Mouse (Mus musculus) embryonic facial prominence, embryonic 15.5 days (tissue): ENCODE measurements around the gene Zbtb42. TPM values are rescaled to one million over a fixed set of nuclear protein-coding genes. Genes with fewer than 3 reads are reported as not detected.

Source experiments
- ATAC-seq: fragments of 200-750 bp; cut with Nextera tagmentation; 2 replicates; pipeline ENCODE4 v1.8.0; 2017; ENCODE audit warnings: low read depth, moderate TSS enrichment; ENCODE audit not compliant: insufficient number of reproducible peaks, low FRiP score, low TSS enrichment
- H3K27ac ChIP-seq: fragments of 300-500 bp; sonication (generic); replicated peaks from 2 replicates; pipeline ENCODE4 v1.5.1; 2015; ENCODE audit warnings: mild to moderate bottlenecking, inconsistent platforms
- H3K27me3 ChIP-seq: fragments of 300-500 bp; sonication (generic); 2 replicates; pipeline ENCODE4 v1.6.1; 2015; ENCODE audit warnings: inconsistent platforms
- H3K36me3 ChIP-seq: fragments of 300-500 bp; sonication (generic); 2 replicates; pipeline ENCODE4 v1.6.1; 2015; ENCODE audit warnings: mild to moderate bottlenecking, inconsistent platforms
- H3K4me1 ChIP-seq: fragments of 300-500 bp; sonication (generic); 2 replicates; pipeline ENCODE4 v1.6.1; 2015; ENCODE audit warnings: inconsistent platforms
- H3K4me2 ChIP-seq: fragments of 300-500 bp; sonication (generic); replicated peaks from 2 replicates; pipeline ENCODE4 v1.6.1; 2015; ENCODE audit warnings: mild to moderate bottlenecking, inconsistent platforms
- H3K4me3 ChIP-seq: fragments of 300-500 bp; sonication (generic); replicated peaks from 2 replicates; pipeline ENCODE4 v1.5.1; 2015; ENCODE audit warnings: mild to moderate bottlenecking, inconsistent platforms
- H3K9ac ChIP-seq: fragments of 300-500 bp; sonication (generic); 2 replicates; pipeline ENCODE4 v1.6.1; 2015; ENCODE audit warnings: inconsistent platforms
- H3K9me3 ChIP-seq: fragments of 300-500 bp; sonication (generic); replicated peaks from 2 replicates; pipeline ENCODE4 v1.6.1; 2016; ENCODE audit warnings: inconsistent platforms
- WGBS: fragments of 180-500 bp; shearing (Covaris S2); methylation state at CpG from one replicate; pipeline ENCODE4 v1.1.7; 2015; 5-methylcytosine and 5-hydroxymethylcytosine counted together
- polyA plus RNA-seq: library from polyadenylated mRNA; unstranded; fragments of >200 nt; fragmentation: Nextera tagmentation; extraction: Ambion mirVana; gene quantifications from 2 replicates; pipeline ENCODE4 v1.2.1, GENCODE M21; 2015

The Zbtb42 gene
- polyA plus RNA-seq, 1 experiment from 2014 or later = 5.6 TPM

DNA sequence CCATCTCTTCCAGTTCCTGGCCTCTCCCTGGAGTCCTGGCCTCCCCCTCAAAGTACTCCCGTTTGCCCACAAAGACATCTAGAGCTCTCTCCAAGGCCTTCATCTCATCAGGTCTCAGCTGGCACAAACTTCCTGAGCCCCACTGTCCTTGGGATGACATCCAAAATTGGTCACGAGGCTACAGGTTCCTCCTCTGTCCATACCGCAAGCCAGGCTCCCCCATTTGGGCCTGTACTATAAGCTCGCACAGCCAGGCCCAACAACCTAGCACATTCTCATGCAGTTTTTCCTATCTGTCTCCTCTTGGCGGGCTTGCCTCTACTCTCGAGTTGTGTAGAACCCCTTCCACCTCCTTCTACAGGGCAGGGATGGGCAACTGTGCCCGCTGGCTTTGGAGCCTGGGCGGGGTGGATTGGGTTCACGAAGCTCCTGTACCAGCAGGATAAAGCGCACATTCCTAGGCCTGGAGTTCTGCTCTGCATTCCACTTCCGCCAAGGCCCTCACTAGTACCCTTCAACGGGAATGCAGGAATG is 42.3 kb downstream of the Zbtb42 start:
- WGBS = 37% methylated on average over 12 of the region's 12 CpGs
- Histone ChIP-seq H3K27ac (peak overlapping the region; percentile 84), H3K4me3 (peak overlapping the region; percentile 85), H3K9ac (no peak overlapping the region), H3K4me2 (peak overlapping the region; percentile 81), H3K9me3 (no peaks in the 10 kb centered on the region), H3K36me3 (no peaks in the 10 kb centered on the region), H3K4me1 (peaks cover 38% of the 10 kb centered on the region), H3K27me3 (no peaks in the 10 kb centered on the region)
- no peak for ATAC-seq

DNA sequence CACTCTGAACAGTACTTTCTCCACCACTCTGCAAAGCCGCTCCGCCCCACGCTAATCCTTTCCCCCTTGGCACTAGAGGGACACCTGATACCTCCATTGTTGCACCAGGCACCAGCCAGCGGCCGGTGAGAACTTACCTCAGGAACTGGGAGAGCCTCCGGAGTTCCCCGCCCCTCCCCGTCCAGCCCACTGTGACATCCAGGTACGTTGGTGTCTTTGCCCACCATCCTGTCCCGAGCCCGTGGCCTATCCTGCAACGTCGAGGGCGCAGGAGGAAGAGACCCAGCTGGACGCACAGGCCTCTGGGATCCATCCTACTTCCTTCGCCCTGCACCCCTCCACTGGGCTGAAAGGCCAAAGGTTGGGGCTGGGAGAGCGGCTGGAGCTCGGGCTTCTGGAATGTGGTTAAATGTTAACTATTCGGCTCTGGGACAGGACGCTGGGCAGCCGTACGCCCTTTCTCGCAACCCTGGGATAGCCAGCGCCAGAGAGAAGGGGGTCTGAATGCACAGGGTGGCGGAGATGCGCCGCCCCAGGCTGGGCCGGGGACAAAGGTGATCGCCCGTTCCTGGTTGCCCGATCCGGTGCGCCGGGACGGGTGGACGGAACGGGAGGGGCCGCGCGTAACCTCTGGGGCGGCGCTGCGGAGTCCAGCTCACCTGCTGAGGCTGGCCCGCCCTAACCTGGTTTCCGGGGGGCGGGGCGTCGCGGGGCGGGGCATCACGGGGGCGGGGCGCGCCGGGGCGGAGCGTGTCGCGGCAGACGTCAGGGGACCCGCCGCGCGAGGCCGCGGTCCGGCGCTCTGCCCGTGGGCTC is 43.0 kb downstream of the Zbtb42 start:
- 4% methylated on average over 46 of the region's 69 CpGs for WGBS
- H3K4me2 ChIP-seq = peak overlapping the region; percentile 81
- H3K27me3 ChIP-seq = no peaks in the 10 kb centered on the region
- H3K9me3 ChIP-seq = no peaks in the 10 kb centered on the region
- peak overlapping the region; percentile 84 for H3K27ac ChIP-seq
- peak overlapping the region; percentile 78 for H3K9ac ChIP-seq
- H3K4me1 ChIP-seq = peaks cover 38% of the 10 kb centered on the region
- ATAC-seq = peak; percentile 60
- H3K36me3 ChIP-seq = no peaks in the 10 kb centered on the region
- peak overlapping the region; percentile 85 for H3K4me3 ChIP-seq

DNA sequence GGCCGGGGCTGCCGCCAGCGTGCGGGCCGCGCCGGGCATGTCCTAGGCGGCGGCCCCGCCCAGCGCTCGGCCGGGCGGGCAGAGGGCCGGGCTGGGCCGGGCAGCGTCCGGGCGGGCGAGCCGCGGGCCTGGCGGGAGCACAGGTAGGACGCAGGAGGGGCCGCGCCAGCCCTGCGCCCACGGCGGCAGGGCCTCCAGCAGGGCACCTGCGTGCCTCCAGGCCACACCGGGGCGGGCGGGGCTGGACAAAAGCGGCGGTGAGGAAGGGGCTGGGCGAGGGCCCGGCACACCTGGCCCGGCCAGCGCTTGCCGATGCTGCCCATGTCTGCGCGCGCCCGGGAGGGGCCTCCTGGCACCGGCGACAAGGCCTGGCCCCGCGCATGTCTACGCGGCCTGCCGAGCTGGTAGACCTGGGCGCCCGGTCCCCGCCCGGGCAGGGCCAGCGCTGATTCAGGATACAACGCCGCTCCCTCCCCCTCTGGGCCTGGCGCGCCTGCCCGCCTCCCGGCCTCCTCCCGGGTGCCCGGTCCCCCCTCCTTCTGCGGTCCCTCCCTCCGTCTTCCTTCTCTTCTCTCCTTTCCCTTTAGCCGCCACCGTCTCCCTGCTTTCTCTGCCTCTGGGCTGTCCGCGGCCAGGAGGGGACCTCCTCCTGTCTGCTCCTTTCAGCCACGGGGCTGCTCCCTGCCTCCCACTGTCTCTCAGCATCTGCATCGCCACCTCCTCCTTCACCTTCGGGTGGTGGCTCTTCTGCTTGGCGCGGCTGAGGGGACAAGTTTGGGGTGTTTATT is 43.8 kb downstream of the Zbtb42 start:
- Histone ChIP-seq H3K9ac (peak overlapping the region; percentile 78), H3K4me2 (peak overlapping the region; percentile 81), H3K27me3 (no peaks in the 10 kb centered on the region), H3K27ac (peak overlapping the region; percentile 84), H3K4me3 (peak overlapping the region; percentile 85), H3K4me1 (peaks cover 38% of the 10 kb centered on the region), H3K36me3 (0 out of 2 replicates have a peak, but pooled peaks cover 1% of the 10 kb centered on the region), H3K9me3 (no peaks in the 10 kb centered on the region)
- WGBS = under 1% methylated on average over 68 of the region's 75 CpGs
- peak; percentile 61 for ATAC-seq

DNA sequence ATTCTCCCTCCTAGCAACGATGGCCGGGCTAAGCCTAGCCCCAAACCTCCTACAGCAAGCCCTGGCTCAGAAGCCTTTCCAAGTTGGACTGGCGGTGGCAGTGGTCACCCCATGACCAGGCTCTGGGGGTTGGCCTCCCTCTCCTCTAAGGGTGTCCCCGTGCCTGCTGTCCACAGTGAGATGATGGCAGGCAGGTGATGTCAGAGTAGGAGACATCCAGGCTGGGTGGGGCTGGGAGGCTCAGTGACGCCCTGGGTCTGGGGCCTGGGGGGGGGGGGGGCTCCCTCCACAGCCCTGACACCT is 44.4 kb downstream of the Zbtb42 start:
- peak overlapping the region; percentile 84; the same call in 1 of the 2 replicates for H3K27ac ChIP-seq
- H3K9me3 ChIP-seq = no peaks in the 10 kb centered on the region
- no peaks in the 10 kb centered on the region for H3K27me3 ChIP-seq
- 14% methylated on average over 5 of the region's 5 CpGs for WGBS
- peak overlapping the region; percentile 81 for H3K4me2 ChIP-seq
- ATAC-seq = no peak
- peaks cover 38% of the 10 kb centered on the region for H3K4me1 ChIP-seq
- H3K4me3 ChIP-seq = peak overlapping the region; percentile 85
- H3K9ac ChIP-seq = peak overlapping the region; percentile 78
- 0 out of 2 replicates have a peak, but pooled peaks cover 3% of the 10 kb centered on the region for H3K36me3 ChIP-seq

GRCm38 (mm10) chr12:112723445-112723844 is 44.8 kb downstream of the Zbtb42 start:
- Histone ChIP-seq H3K4me2 (peak overlapping the region; percentile 81), H3K4me3 (peak overlapping the region; percentile 85), H3K27me3 (no peaks in the 10 kb centered on the region), H3K36me3 (0 out of 2 replicates have a peak, but pooled peaks cover 3% of the 10 kb centered on the region), H3K9ac (peak overlapping the region; percentile 78; the same call in 1 of the 2 replicates), H3K9me3 (no peaks in the 10 kb centered on the region), H3K4me1 (peaks cover 38% of the 10 kb centered on the region), H3K27ac (0 out of 2 replicates have a peak overlapping the region, but pooled peaks have one; percentile 84)
- WGBS = 81% methylated on average over 6 of the region's 6 CpGs
- ATAC-seq = no peak

- Histone ChIP-seq H3K4me3 (no peak overlapping the region), H3K27me3 (no peaks in the 10 kb centered on the region), H3K9me3 (no peaks in the 10 kb centered on the region), H3K36me3 (0 out of 2 replicates have a peak, but pooled peaks cover 6% of the 10 kb centered on the region), H3K27ac (no peak overlapping the region), H3K9ac (no peak overlapping the region), H3K4me1 (peaks cover 38% of the 10 kb centered on the region), H3K4me2 (0 out of 2 replicates have a peak overlapping the region, but pooled peaks have one; percentile 81)
- 75% methylated on average over 11 of the region's 11 CpGs for WGBS
- ATAC-seq = no peak
These were observed 45.6 kb downstream of the Zbtb42 start for GRCm38 (mm10) chr12:112724077-112724805.

GRCm38 (mm10) chr12:112727801-112728200 is 49.2 kb downstream of the Zbtb42 start:
- ATAC-seq = no peak
- Histone ChIP-seq H3K36me3 (peaks cover 36% of the 10 kb centered on the region), H3K9ac (no peak overlapping the region), H3K4me1 (peaks cover 27% of the 10 kb centered on the region), H3K27ac (no peak overlapping the region), H3K9me3 (no peaks in the 10 kb centered on the region), H3K27me3 (no peaks in the 10 kb centered on the region), H3K4me2 (no peak overlapping the region), H3K4me3 (no peak overlapping the region)
- 66% methylated on average over 8 of the region's 8 CpGs for WGBS

- WGBS = 75% methylated on average over 14 of the region's 14 CpGs
- peaks cover 3% of the 10 kb centered on the region; the same call in 1 of the 2 replicates for H3K4me1 ChIP-seq
- H3K9ac ChIP-seq = no peak overlapping the region
- H3K27ac ChIP-seq = 0 out of 2 replicates have a peak overlapping the region, but pooled peaks have one; percentile 28
- ATAC-seq = no peak
- peaks cover 66% of the 10 kb centered on the region for H3K36me3 ChIP-seq
- no peak overlapping the region for H3K4me3 ChIP-seq
- H3K27me3 ChIP-seq = no peaks in the 10 kb centered on the region
- no peak overlapping the region for H3K4me2 ChIP-seq
- H3K9me3 ChIP-seq = no peaks in the 10 kb centered on the region
These were observed 52.2 kb downstream of the Zbtb42 start for GRCm38 (mm10) chr12:112730808-112731207.
